Mouse (Mus musculus) skeletal muscle tissue, postnatal 0 days (tissue): ENCODE measurements around the gene Utp14b. TPM values are rescaled to one million over a fixed set of nuclear protein-coding genes. Genes with fewer than 3 reads are reported as not detected.

Experiments used
- polyA plus RNA-seq: library from polyadenylated mRNA; unstranded; fragments of >200 nt; fragmentation: Nextera tagmentation; extraction: Ambion mirVana; gene quantifications from 2 replicates; pipeline ENCODE4 v1.2.1, GENCODE M21; 2015

The Utp14b gene
- polyA plus RNA-seq = 1.8 and 2.1 TPM in 2 replicates

DNA sequence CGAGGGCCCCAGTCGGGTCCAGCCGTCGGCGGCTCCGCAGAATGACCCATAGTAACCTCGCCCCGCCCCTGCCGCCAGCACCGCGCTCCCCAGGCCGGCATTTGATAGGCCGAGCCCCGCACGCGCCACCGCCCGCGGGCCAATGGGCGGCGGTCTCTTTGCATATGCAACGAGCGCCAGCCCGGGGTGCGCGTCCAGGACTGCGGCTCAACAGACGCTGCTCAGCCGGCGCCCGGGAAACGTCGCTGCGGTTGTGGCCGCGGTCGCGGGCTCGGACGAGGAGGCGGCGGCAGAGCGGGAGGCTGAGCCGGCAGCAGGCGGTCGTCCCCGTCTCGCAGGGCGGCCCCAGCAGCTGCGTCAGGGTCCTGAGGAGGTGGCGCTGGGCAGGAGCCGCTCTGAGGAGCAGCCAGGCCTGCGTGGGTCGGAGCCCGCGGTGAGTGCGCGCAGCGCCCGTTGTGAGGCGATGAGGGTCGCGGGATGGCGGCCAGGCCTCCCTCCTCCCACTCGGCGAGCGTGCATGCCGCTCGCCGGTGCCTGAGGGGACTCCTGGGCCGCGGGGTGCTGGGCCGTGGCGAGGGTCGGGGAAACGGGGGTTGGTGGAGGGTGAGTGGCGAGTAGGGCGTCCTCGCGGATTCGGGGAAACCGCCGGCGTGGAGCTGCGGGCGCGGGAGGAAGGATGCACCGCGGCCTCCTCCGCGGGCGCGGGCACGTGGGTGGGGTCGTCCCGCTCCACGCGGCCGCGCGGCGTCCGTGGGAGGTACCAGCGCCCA, at the start of gene Utp14b, which contains the start of gene Acsl3:
Gene Utp14b (plus strand): TSS at position 368 of the 770 bp plus-strand sequence.
Gene Acsl3 (plus strand): TSS at position 155 of the 770 bp plus-strand sequence.

Other genes starting within 250 kb of the Utp14b start
- gene Farsb, start 169.1 kb upstream of the Utp14b start, polyA plus RNA-seq = 68.1 and 70.0 TPM in 2 replicates
- 0.87 and 1.0 TPM in 2 replicates for gene Mogat1, start 147.0 kb upstream of the Utp14b start, polyA plus RNA-seq
- gene BC035947, start 145.9 kb upstream of the Utp14b start, polyA plus RNA-seq = 0.05 TPM in 1 of 2 replicates, not detected in the other
- 58.4 and 59.3 TPM in 2 replicates for gene Acsl3, start 213 bp upstream of the Utp14b start, polyA plus RNA-seq
- 6.7 and 9.9 TPM in 2 replicates for gene Kcne4, start 158.7 kb downstream of the Utp14b start, polyA plus RNA-seq